Mouse (Mus musculus) left cerebral cortex, adult 9 months (tissue): Measurements from ENCODE around the gene Por.

Experiments
- DNase-seq, 2 experiments: peaks; one replicate each; pipeline ENCODE4 v3.0.0; 2022; ENCODE audit warnings: low spot score in 2 of 2

Por gene

DNA sequence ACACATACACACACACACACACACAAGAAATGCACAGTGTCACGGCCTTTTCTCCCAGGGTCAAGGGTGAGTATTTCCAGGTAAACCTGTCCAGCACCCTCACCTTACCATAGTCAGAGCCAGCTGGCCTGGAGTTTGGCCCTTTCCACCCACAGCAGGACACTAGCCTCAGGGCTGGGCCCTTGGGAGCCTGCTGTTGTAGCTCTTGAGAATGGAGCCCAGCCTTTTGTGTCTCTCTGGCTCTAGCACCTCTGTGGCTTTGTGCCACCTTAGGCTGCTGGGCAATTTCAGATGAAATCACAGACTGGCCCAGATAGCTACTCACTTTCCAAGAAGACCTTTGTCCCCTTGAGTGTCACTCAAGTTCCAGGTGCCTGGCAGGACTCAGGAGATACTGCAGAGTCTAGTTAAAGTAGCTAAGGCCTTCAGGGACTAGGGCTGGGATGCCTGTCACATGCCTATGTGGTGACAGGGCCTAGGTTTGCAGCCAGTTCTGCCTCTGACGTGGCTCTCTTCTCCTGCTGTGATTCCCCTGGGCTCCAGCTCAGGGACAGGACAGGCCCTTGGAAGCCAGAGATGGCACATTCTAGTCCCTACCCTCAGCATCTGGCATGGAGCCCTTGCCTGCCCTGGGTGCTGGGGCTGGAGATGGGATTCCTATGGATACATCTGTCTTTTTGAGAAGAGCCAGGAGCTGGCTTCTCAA, 57.0 kb downstream of the Por start:
- DNase-seq = no peak

DNA sequence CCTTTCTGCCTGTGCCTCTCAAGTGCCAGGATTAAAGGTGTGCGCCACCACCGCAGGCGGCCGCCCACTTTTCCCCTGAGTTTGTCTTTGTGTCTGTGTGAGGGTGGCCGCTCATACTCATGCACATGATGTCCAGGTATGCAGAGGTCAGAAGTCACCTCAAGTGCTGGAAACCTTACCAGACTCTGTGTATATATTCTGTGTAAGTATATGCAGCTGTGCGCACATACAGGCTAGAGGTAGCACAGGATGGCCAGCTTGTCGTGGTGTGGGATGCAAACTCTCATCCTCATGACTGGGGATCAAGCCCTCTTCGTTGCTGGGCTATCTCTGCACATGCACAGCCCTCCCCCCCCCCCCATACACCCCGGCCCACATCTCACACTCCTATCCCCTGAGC, 58.0 kb downstream of the Por start:
- DNase-seq = no peak

DNA sequence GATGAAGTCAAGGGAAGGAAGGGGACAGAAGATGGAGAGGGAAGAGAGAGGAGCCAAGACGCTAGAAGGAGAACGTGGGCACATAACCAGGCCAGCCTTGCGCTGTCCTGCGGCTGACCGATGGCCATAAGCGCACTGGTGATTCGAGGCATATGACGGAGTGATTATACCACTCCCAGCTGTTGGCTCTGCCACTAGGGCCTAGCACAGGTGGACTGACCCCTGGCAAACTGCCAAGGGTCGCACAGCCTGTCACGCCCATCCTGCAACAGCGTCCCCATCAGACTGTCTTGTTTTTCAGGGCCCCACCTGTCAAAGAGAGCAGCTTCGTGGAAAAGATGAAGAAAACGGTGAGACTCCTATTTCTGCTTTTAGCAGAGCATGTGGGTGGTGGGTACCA, 58.5 kb downstream of the Por start:
- DNase-seq = no peak

DNA sequence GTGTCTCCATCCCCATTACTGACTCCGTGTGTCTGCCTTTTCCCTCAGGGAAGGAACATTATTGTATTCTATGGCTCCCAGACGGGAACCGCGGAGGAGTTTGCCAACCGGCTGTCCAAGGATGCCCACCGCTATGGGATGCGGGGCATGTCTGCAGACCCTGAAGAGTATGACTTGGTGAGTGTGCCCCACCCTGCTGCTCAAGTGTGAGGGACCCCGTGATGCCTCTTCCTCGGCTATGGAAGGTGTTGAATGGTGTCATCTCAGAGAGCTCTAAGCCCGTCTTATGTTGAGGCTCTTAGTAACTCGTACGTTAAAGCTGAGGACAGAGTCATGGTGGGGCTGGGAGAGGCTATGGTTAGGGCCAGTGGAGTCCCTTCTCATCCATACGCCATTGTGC, 59.5 kb downstream of the Por start:
- DNase-seq = no peak

DNA sequence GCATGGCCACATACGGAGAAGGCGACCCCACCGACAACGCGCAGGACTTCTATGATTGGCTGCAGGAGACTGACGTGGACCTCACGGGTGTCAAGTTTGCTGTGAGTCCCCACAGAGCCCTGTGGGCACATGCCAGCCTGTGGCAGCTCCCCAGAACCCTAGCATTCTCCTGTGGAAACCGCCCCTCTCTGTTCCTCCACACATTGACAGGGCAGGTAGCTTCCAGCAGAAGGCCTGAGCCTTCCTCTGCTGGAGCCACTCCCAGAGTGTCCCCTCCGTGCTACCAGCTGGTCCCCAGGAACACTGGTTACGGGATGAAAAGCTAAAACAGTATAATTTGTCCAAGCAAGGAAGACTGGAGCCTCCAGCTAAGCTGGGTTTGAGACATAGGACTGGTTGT, 60.4 kb downstream of the Por start:
- no peak for DNase-seq

DNA sequence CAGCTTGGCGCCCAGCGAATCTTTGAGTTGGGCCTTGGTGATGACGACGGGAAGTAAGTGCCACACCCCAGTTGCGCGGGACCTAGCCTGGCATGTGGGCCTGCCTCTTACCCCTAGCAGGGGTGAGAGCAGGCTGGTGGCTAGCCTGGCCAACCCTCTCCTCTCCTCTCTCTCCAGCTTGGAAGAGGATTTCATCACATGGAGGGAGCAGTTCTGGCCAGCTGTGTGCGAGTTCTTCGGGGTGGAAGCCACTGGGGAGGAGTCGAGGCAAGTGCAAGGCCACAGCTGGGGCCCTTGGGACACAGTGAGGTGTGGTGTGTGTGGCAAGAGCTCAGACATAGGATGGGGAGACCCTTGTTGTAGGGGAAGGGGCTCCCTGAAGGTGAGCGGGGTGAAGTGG, 61.1 kb downstream of the Por start:
- no peak for DNase-seq

DNA sequence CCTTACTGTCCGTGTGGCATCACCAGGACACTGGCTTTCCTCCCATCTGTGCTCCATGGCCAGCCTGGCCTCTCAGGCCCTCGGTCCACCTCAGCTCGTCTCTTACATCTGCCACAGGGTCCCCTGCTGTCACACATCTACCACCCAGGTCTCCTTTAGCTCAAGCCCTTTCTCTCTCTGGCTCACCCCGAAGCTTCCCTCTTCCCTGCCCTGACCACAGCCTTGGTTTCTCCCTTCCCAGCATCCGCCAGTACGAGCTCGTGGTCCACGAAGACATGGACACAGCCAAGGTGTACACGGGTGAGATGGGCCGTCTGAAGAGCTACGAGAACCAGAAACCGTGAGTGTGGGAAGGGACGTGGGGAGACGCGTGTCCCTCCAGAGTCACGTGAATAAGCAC, 61.5 kb downstream of the Por start:
- no peak for DNase-seq

DNA sequence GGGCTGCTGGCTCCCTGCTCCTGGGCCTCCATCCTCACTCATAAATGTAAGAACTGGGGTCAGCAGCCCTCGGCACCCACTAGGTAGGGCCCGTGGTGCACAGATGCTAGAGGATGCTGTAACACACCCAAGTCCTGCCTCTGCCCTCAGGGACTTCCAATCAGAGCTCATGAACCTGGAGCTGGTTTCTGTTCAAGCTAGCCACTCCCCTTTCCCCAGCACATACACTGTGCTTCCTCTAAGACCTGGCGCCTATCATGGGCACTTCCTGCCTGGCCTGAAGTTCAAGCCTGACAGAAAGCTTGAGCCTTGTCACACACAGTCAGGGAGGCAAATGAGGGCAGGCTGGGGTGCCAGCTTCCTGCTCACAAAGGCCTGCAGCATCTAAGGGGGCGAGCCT, 63.2 kb downstream of the Por start:
- no peak for DNase-seq

DNA sequence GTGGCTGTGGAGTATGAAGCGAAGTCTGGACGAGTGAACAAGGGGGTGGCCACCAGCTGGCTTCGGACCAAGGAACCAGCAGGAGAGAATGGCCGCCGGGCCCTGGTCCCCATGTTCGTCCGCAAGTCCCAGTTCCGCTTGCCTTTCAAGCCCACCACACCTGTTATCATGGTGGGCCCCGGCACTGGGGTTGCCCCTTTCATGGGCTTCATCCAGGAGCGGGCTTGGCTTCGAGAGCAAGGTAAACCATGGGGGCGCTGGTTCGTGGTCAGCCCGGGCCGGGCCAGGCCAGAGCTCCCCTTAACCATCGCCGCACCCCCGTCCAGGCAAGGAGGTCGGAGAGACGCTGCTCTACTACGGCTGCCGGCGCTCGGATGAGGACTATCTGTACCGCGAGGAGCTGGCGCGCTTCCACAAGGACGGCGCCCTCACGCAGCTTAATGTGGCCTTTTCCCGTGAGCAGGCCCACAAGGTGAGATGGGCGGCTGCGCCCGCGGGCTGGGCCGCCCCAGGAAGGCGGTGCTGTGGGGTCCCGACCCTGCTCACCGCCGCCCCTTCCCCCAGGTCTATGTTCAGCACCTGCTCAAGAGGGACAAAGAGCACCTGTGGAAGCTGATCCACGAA, 64.3 kb downstream of the Por start:
- DNase-seq = no peak

DNA sequence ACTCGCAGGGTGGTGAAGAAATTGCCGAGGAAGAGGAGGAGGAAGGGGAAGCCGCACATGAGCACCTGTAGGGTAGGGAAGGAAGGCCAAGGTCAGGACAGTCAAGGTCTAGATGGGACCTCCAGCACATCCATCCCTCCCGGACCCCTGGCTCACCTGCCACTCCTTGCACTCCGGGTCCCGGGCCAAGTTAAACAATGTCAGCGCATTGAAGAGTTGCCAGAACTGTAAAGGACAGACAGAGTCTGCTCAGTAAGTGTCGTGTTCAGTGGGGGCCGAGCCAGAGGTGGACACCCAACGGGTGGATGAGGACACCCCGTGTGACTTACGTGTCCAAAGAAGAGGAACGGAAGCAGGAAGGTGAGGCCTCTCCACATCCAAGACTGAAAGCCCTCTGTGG, 65.9 kb downstream of the Por start:
- no peak for DNase-seq

DNA sequence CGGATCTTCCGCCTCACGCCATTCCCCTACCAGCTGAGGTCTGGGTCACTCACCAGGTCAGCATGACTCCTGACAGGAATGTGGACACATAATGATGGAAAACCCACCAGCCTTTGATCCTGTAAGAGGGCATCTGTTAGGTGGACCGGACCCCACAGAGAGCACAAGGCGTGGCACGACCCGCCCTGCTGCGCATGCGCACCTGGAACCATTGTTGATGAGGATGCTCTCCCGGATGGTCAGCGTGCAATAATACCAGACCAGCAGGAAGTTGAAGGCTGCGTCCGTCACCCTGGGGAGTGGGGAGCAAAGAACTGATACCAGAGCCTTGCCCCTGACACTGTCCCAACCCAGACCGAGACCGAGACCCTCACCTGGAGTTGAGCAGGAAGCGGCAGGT, 66.7 kb downstream of the Por start:
- no peak for DNase-seq

DNA sequence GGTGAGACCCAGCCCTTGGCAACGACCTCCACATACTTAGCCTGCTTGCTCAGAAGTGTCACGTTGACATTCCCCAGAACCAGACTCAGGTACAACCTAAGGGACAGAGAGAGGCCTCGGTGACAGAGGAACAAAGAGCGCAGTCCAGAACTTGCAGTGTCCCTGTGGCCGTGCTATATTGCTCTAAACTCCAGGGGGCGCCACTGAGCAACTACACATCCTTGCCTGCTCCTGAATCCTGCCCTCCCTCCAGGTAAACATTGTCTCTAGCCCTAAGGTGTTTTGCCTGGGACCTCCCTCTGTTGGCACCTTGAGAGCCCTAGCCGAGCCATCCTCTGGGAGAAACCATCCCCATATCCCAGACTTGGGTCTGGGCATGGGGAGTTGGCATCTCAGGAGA, 67.3 kb downstream of the Por start:
- DNase-seq = no peak

DNA sequence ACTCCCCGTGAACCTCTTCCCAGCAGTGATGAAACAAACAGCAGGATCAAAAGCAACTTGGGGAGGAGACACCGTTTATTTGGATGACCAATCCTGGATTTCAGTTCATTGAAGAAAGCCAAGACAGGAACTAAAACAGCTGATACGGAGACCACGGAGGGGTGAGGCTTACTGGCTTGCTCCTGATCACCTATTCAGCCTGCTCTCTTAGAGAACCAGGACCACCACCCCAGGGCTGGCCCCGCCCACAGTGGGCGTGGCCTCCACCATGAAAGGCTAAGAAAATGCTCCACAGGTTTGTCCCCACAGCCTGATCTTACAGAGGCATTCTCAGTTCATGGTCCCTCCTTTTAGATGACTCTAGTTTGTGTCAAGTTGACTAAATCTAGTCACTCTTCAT, 68.4 kb downstream of the Por start:
- no peak for DNase-seq

DNA sequence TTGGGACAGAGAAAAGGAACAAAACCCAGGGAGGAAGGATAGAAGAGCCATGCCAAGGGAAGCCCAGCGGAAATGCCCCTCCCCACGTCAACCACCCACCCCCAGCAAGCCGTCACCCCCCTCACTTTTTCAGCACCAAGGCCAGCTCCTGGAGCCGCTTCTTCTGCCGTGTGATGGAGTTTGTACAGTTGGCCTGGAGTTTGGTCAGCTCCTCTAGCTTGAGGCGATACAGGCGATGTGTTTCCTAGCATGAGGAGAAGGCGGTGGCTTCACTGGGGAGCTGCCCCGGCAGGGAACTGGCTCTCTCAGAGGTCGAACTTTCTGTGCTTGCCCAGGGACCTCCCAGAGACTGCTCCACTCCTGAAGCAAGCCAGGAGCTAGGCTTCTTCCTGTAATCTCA, 72.3 kb downstream of the Por start:
- no peak for DNase-seq

DNA sequence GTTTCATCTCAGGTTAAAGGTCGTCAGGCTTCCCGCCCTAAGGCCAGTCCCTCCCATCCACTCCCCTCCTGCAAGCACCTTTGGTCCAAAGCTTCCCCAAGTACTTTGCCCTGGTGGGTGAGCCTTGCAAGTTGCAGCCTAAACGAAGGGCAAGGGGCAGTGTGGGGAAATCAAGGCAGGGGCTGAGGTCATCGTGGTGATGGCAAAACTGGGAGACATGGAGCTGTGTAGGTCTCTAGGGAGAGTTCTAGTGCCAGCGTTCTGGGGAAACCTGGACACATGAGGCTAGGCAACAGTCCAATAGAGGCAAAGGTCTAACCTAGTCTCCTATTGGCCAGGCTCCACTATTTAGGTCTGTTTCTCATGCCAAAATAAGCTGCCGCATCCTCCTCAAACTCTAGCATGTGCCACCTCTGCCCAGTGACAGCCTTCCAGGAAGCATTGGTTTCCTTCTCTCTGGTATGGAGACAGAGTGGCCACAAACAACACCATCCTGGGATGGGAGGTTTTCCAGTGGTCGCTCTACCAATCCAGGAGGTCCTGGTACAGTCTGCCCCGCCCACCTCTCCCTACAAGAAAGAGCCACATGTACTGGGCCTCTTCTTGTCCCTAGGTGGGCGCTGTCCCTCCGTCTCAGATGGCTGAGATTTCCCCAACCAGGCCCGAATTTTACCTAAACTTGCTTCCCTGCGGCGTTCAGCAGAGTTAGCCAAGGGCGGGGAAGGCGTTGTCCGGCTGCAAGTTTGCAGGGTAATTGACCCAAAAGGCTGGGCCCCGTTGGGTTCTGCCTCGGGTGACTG, 73.3 kb downstream of the Por start:
- DNase-seq = no peak

DNA sequence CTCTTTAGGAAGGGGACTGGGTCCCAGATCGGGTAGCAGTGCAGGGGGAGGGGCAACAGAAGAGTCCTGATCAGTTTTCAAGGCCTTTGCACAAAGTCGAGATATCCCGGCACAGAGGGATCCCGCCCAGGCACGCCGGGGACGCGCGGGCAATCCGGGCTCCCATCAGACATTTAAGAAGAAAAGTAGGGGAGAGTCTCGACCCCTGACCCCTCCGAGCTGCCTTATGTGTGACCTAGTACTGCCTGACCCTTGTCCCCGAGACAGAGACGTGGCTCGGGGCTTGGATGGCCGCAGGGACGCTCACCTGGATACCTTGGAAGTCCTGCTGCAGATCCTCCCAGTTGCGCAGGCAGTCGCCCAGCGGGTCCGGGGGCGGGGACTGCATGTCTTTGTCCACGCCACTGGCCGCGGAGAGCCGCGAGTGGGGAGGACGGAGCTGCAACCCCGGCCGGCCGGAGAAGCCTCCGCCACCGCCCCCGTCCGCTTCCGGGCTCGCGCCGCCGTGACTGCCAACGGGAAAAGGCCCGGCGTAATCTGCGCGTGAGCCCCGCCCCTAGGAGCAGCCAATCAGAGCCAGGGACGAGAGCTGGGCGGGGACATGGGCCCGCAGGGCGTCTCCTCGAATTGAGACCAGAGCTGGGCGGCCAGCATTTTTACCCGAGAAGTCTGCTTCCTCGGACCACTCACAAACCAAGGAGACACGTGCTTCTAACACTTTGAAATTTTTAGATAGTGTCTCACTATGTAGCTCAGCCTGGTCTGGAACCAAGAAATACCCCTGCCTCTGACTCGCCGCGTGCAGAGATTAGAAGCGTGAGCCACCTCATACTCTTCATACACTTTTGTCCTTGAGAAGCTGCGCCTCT, 74.1 kb downstream of the Por start, which contains the start of gene Tmem120a:
Tmem120a (minus strand) TSS at position 708 of the 869 bp plus-strand sequence.
- DNase-seq = peak; percentile 69 to 94

DNA sequence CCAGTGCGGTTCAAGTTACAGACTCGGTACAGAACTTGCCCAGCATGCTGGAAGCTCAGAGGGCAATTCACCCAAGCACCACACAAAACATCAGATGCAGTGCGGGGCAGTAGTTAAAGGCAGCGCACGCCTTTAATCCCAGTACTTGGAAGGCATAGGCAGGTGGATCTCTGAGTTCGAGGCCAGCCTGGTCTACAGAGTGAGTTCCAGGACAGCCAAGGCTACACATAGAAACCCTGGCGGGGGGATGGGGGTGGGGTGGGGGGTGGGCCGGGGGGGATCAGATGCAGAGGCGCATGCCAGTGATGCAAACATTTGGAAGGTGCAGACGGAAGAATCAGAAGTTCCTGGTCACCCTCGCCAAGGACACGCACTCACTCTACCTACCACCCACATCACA, 74.9 kb downstream of the Por start:
- DNase-seq = no peak

DNA sequence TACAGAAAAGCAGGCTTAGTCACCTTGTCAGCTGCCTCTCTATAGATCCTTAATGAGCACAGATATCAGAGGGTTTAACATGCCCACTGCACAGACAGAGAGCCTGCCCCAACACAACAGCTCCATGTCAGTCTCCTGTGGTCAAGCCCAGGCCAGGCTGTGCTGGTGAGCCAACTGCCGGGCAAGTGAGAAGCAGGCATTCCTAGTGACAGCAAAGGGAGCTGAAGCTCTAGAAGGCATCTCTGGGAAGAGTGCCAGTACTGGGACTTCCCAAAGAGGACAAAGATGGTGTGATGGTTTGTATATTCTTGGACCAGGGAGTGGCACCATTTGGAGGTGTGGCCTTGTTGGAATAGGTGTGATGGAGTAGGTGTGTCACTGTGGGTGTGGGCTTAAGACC, 81.2 kb downstream of the Por start:
- no peak for DNase-seq

DNA sequence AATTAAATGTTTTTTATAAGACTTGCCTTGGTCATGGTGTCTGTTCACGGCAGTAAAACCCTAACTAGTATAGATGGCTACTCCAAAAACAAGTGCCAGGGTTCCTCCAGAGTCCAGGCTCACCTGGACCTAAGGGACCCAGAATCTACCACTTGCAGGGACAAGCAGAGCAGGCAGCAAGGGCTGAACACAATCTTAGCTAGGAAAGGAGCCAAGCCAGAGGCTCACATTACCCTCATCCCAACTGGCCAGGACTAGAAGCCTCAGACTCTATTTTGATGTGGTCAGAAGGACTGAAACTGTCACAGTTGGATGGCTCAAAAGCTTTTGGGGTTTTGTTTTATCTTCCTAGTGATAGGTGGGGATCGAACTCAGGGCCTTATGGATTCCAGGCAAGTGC, 81.8 kb downstream of the Por start:
- DNase-seq = no peak

DNA sequence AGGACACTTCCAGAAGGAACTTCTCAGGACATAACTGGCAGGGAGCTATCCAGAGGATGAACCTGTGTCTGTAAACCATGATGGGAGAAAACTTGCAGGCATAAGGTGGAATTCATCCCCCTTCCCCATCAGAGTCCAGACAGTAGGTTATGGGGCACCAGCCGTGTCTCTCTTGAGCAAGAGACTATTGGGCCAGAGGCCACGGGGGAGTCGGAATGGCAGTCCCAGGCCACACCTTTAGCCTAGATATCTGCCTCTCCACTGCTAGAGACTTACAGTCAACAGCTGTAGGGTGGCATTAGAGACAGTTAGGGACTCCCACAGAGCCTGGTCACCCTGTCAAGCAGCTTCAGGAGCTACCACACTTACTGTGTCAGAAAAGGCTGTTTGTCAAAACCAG, 92.0 kb downstream of the Por start:
- no peak for DNase-seq

DNA sequence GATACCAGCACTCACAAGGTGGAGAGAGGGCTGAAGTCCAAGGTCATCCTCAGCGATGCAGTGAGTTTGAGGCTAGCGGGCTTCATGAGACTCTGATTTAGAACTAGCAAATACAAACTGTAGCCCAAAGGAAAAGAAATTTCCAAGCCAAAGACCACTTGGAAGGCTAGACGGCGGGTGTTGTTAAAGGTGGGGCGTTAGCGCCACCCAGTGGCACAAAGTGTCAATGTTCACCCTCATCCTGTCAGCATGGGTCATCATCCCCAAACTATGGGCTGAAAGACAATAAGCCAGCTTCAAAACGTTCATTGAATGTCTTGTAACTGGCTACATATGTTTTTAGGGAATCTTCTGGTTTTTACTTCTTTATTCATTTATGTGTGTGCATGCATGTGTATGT, 93.7 kb downstream of the Por start:
- DNase-seq = peak in 1 of 2 experiments; percentile 72

DNA sequence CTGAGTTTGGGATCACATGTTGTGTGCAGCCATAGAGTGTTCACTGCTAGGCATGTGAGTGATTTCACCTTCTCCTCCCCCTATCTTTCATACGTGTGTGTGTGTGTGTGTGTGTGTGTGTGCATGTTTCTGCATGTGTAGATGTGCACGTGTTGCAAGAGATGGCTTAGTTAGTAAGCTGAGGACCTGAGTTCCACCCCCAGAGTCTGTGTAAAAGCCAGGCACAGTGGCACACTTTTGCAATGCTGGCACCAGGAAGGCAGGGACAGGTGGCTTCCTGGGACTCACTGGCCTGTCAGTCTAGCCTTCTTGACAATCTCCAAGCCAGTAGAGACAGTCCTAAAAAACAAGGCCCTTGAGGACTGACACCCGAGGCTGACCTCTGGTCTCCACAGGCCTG, 95.1 kb downstream of the Por start:
- no peak for DNase-seq
